Mouse (Mus musculus) limb, embryonic 12.5 days (tissue): ENCODE measurements around the gene Tenm2. TPM values are rescaled to one million over a fixed set of nuclear protein-coding genes. Genes with fewer than 3 reads are reported as not detected.

Experiments
- ATAC-seq: fragments of 200-750 bp; cut with Nextera tagmentation; 2 replicates; pipeline ENCODE4 v1.8.0; 2017; ENCODE audit warnings: low read depth, moderate TSS enrichment; ENCODE audit not compliant: insufficient number of reproducible peaks, insufficient read depth, low FRiP score, low TSS enrichment
- H3K27ac ChIP-seq: fragments of 300-500 bp; sonication (generic); 2 replicates; pipeline ENCODE4 v1.5.1; 2016; ENCODE audit warnings: mild to moderate bottlenecking, moderate library complexity
- H3K27me3 ChIP-seq: fragments of 300-500 bp; sonication (generic); 2 replicates; pipeline ENCODE4 v1.6.1; 2016; ENCODE audit warnings: mild to moderate bottlenecking, moderate library complexity
- H3K36me3 ChIP-seq: fragments of 300-500 bp; sonication (generic); 2 replicates; pipeline ENCODE4 v1.6.1; 2016; ENCODE audit warnings: mild to moderate bottlenecking, moderate library complexity
- H3K4me1 ChIP-seq: fragments of 300-500 bp; sonication (generic); replicated peaks from 2 replicates; pipeline ENCODE4 v1.6.1; 2016
- H3K4me2 ChIP-seq: fragments of 300-500 bp; sonication (generic); 2 replicates; pipeline ENCODE4 v1.6.1; 2016; ENCODE audit warnings: mild to moderate bottlenecking, moderate library complexity
- H3K4me3 ChIP-seq: fragments of 300-500 bp; sonication (generic); replicated peaks from 2 replicates; pipeline ENCODE4 v1.5.1; 2016; ENCODE audit warnings: mild to moderate bottlenecking
- H3K9ac ChIP-seq: fragments of 300-500 bp; sonication (generic); replicated peaks from 2 replicates; pipeline ENCODE4 v1.6.1; 2016; ENCODE audit warnings: mild to moderate bottlenecking, moderate library complexity
- H3K9me3 ChIP-seq: fragments of 300-500 bp; sonication (generic); 2 replicates; pipeline ENCODE4 v1.6.1; 2016; ENCODE audit warnings: mild to moderate bottlenecking, moderate library complexity
- WGBS: fragments of 180-500 bp; shearing (Covaris S2); methylation state at CpG from one replicate; pipeline ENCODE4 v1.1.7; 2016; 5-methylcytosine and 5-hydroxymethylcytosine counted together
- polyA plus RNA-seq: library from polyadenylated mRNA; unstranded; fragments of >200 nt; fragmentation: Nextera tagmentation; extraction: Ambion mirVana; gene quantifications from 2 replicates; pipeline ENCODE4 v1.2.1, GENCODE M21; 2016

Gene Tenm2
- polyA plus RNA-seq, 1 experiment from 2014 or later, result 0.94 TPM

DNA sequence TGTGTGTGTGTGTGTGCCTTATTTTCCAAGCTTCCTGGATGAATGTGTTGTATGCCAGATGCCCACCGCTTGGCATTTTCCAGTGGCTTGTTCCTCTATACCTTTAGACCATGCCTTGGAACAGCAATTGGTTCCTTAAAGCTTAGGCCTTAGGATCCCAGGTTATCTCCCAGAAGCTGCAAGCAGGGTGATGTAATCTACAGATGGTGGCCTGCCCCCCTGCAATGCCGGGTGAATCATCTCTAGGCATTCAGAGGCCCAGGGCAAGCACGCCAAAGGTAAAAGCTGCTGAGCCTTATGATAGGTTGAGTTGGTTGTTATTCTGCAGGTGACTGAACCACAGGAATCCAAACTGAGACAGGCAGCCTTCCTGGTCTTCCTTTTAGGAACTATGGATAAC, 1253.0 kb downstream of the Tenm2 start:
- H3K9ac ChIP-seq, result no peak overlapping the region
- H3K36me3 ChIP-seq, result no peaks in the 10 kb centered on the region
- H3K27me3 ChIP-seq, result peaks cover 76% of the 10 kb centered on the region
- no peak overlapping the region for H3K4me3 ChIP-seq
- ATAC-seq, result no peak
- peaks cover 22% of the 10 kb centered on the region for H3K4me1 ChIP-seq
- no peak overlapping the region for H3K4me2 ChIP-seq
- no peak overlapping the region for H3K27ac ChIP-seq
- no peaks in the 10 kb centered on the region for H3K9me3 ChIP-seq
- 76% methylated on average over 3 of the region's 3 CpGs for WGBS

DNA sequence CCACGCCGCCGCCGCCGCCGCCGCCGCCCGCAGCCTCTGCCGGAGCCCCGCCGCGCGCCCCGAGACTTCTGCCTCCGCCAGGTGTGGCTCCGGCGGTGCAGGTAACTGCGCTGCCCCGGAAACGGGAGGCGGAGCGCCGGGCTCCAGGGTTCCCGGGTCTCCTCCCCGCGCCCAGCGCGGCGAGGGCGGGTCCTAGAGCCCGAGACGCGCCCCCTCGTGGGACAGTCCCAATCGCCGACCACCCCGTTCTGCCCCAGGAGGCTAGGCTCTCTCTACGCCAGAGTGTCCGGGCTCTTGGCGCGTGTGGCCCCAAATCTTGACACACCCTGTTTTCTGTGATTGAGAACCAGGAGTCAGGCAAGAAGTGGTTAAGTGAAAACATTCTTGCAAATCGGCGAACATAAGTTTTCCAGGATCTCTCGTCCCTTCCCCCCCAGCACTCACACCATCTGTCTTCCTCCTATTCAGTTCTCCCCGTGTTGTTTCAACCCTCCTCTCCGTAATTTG, 1255.3 kb downstream of the Tenm2 start, which contains the start of gene Wwc1:
Gene Wwc1 (minus strand): TSS at position 117 of the 507 bp plus-strand sequence.
- Histone ChIP-seq H3K4me2 (peak within 1 kb of the TSS; percentile 97), H3K27ac (no peak within 1 kb of the TSS), H3K9me3 (no peaks in the 10 kb centered on the region), H3K36me3 (no peaks in the 10 kb centered on the region), H3K27me3 (peaks cover 70% of the 10 kb centered on the region), H3K9ac (peak within 1 kb of the TSS; percentile 78), H3K4me3 (peak within 1 kb of the TSS; percentile 75), H3K4me1 (peaks cover 13% of the 10 kb centered on the region)
- under 1% methylated on average over 47 of the region's 47 CpGs for WGBS
- peak; percentile 64; the same call in 1 of the 2 replicates for ATAC-seq

DNA sequence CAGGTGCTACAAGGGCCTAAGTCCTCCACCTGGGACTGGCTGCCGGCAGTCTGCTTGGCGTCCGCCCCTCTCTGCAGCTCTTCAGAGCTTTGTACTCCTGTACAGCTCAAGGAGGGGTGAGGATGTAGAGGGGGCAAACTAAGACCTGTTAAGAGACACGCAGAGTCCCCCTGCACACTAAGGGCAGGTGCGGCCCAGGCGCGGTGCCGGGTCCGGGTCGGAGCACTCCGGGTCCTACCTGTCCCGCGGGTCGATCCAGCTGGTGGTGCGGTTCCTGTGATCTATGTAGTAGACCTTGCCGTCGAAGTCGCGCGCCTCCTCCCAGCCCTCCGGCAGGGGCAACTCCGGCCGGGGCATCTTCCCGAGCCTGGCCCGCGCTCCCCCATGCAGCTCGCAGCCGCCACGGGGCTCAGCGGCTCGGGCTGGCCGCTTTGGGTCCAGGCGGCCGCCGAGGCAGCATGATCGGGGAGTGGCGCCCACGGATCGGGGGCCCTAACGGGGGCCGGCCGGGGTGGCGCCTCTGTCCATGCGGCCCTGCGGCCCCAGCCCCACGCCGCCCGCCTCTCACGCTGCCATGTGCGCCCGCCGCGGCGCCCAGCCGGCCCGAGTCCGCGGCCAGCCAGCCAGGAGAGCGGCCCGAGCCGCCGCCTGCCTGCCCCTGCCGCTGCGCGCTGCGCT, 1255.9 kb downstream of the Tenm2 start:
- peak; percentile 44 for ATAC-seq
- peak overlapping the region; percentile 97 for H3K4me2 ChIP-seq
- H3K9ac ChIP-seq, result peak overlapping the region; percentile 78
- no peaks in the 10 kb centered on the region for H3K36me3 ChIP-seq
- peak overlapping the region; percentile 75 for H3K4me3 ChIP-seq
- peaks cover 13% of the 10 kb centered on the region for H3K4me1 ChIP-seq
- under 1% methylated on average over 46 of the region's 66 CpGs for WGBS
- H3K9me3 ChIP-seq, result no peaks in the 10 kb centered on the region
- peaks cover 65% of the 10 kb centered on the region for H3K27me3 ChIP-seq
- H3K27ac ChIP-seq, result no peak overlapping the region

DNA sequence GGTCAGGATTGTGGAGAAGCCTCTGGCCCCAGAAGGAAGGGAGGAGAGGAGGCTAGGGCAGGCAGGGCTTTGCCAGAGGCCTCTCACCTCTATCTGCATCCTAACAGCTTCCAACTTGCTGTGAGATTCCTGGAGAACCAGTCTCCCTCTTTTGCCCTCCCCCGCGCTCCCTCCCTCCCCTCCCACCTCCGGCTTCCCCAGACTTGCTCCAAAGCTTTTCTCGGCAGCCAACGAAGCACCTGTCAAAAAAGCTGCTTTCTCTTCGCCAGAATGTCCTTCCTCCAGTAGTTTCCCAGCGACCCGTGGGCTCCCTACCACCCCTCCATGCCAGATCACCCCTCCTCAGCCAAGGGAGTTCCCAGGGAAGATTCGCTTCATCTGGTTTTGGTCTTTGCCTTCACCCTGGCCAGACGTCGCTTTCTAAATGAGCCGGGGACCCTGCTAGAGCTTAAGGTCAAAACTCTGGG, 1256.5 kb downstream of the Tenm2 start:
- Histone ChIP-seq H3K4me3 (peak overlapping the region; percentile 75), H3K27me3 (peaks cover 60% of the 10 kb centered on the region), H3K27ac (no peak overlapping the region), H3K36me3 (no peaks in the 10 kb centered on the region), H3K9ac (peak overlapping the region; percentile 78; the same call in 1 of the 2 replicates), H3K4me1 (peaks cover 13% of the 10 kb centered on the region), H3K4me2 (peak overlapping the region; percentile 97), H3K9me3 (no peaks in the 10 kb centered on the region)
- no peak for ATAC-seq
- 2% methylated on average over 12 of the region's 12 CpGs for WGBS

DNA sequence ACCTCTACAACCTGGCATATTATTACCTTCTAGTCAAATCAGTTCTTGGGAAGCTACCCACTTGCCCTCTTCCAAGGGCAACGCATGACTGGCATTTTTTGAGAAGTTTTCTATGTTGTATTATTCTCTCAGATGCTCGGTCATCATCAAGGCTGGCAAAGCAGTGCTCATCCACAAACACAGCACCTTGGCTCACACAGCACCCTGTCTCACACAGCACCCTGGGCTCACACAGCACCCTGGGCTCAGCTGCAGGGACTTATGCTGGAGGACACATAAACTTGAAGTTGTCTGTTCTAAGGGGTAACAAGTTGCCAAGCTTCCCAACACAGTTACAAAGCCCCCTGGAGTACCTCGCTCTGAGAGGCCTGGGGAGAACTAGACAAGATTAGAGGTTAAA, 1258.0 kb downstream of the Tenm2 start:
- no peaks in the 10 kb centered on the region for H3K36me3 ChIP-seq
- WGBS, result 83% methylated on average over 3 of the region's 3 CpGs
- no peak overlapping the region for H3K4me3 ChIP-seq
- H3K9me3 ChIP-seq, result no peaks in the 10 kb centered on the region
- H3K27me3 ChIP-seq, result peaks cover 57% of the 10 kb centered on the region
- ATAC-seq, result no peak
- no peak overlapping the region for H3K4me2 ChIP-seq
- no peak overlapping the region for H3K27ac ChIP-seq
- H3K4me1 ChIP-seq, result peaks cover 13% of the 10 kb centered on the region
- H3K9ac ChIP-seq, result no peak overlapping the region

DNA sequence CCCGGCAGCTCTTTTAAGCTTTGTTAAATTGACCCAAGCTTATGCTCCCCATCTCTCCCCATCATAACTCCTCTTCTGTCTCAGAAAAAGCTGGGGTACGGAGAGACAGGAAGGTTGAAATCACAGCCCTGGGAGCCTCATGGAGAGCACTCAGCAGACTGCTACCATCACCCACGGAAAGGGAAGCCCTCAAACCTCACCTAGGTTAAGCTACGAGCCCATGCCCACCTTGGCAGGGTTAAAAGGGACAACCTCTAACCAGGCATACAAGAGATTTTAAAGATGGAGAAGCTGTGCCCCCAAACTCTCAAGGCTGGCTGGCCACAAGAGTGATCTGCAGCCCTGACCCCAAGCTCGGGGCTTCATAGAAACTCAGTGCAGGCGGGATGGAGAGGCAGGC, 1258.7 kb downstream of the Tenm2 start:
- no peak overlapping the region for H3K4me3 ChIP-seq
- H3K9me3 ChIP-seq, result no peaks in the 10 kb centered on the region
- peaks cover 54% of the 10 kb centered on the region for H3K27me3 ChIP-seq
- no peak for ATAC-seq
- no peak overlapping the region for H3K9ac ChIP-seq
- H3K4me2 ChIP-seq, result no peak overlapping the region
- H3K36me3 ChIP-seq, result no peaks in the 10 kb centered on the region
- WGBS, result 63% methylated on average over 6 of the region's 6 CpGs
- peaks cover 13% of the 10 kb centered on the region for H3K4me1 ChIP-seq
- no peak overlapping the region for H3K27ac ChIP-seq

DNA sequence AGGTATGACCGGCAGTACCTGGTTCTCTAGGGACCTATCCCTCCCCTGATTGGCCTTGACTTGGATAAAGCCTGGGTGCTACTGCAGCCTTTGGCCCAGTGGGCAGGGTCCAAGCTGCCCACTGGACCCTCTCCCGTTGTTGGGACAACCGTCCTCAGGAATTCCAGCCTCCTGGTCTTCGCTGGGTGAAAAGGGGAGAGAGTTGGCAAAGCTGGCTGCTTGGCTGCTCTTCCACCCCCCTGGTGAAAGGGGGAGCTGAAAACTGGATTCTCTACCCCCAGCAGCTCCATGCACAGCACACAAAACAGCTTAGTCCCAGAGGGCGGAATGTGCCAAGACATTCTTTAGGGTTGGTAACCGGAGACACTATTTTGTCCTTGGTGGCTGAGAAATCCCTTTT, 1259.3 kb downstream of the Tenm2 start:
- Histone ChIP-seq H3K4me1 (peaks cover 13% of the 10 kb centered on the region), H3K4me2 (no peak overlapping the region), H3K4me3 (no peak overlapping the region), H3K9ac (no peak overlapping the region), H3K27me3 (peaks cover 49% of the 10 kb centered on the region), H3K36me3 (no peaks in the 10 kb centered on the region), H3K9me3 (no peaks in the 10 kb centered on the region), H3K27ac (no peak overlapping the region)
- ATAC-seq, result no peak
- WGBS, result 70% methylated on average over 6 of the region's 6 CpGs

DNA sequence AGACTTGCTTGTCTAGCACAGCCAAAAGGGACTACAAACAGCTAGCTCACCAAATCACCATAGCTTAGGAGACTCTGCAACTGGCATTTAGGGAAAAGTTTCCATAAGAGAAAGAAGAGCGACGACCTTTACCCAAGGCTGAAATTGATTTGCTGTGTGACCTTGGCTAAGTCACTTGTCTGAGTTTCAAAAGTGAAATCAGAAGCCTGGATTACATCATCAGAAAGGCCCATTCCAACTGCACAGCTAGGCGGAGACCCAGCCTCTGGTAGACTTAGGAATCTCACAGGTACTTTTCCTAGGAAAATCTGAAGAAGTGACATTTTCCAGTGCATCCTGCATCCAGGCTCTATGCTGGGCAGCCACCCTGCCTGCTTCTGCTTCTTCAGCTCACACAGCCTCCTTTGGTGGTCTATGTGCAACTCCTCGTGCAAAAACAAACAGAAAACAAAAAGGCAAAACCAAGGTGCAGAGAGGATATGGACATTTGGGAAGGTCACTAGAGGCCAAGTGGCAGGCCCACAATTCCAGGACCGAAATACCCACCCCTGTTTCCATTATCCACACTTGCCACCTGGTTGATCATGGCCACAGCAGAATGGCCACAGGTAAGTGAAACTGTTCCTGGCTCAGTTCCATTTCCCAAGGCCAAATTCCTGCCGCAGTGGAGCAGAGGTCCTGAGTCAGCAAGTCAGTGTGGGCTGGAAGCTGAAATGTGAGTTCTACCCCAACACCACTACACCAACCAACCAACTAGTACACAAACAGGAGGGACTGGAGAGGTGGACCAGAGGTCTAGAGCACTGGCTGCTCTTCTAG, 1260.9 kb downstream of the Tenm2 start:
- 84% methylated on average over 6 of the region's 6 CpGs for WGBS
- no peak for ATAC-seq
- Histone ChIP-seq H3K9me3 (no peaks in the 10 kb centered on the region), H3K27ac (no peak overlapping the region), H3K4me1 (peaks cover 9% of the 10 kb centered on the region), H3K4me2 (no peak overlapping the region), H3K27me3 (peaks cover 35% of the 10 kb centered on the region), H3K4me3 (no peak overlapping the region), H3K9ac (no peak overlapping the region), H3K36me3 (no peaks in the 10 kb centered on the region)

DNA sequence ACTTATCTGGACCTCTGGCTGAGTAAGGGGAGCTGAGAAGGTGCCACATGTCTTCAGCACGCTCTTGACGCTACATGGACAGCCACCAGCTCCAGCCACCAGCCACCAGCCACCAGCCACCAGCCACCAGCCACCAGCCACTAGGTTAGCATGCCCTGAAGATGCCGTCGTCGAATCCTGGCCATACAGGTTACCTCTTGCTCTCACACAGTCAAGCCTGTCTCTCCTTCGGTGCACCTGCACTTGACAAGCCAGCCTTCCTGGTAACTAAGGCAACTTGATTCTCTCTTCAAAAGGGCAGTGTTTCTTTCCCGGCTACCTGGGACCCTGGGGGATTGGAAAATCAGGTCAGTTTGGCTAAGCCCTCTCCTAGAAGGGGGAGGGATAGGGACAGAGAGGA, 1262.6 kb downstream of the Tenm2 start:
- Histone ChIP-seq H3K4me1 (no peaks in the 10 kb centered on the region), H3K4me3 (no peak overlapping the region), H3K9me3 (no peaks in the 10 kb centered on the region), H3K27ac (no peak overlapping the region), H3K4me2 (no peak overlapping the region), H3K9ac (no peak overlapping the region), H3K27me3 (peaks cover 18% of the 10 kb centered on the region), H3K36me3 (no peaks in the 10 kb centered on the region)
- ATAC-seq, result no peak
- WGBS, result 52% methylated on average over 7 of the region's 7 CpGs

DNA sequence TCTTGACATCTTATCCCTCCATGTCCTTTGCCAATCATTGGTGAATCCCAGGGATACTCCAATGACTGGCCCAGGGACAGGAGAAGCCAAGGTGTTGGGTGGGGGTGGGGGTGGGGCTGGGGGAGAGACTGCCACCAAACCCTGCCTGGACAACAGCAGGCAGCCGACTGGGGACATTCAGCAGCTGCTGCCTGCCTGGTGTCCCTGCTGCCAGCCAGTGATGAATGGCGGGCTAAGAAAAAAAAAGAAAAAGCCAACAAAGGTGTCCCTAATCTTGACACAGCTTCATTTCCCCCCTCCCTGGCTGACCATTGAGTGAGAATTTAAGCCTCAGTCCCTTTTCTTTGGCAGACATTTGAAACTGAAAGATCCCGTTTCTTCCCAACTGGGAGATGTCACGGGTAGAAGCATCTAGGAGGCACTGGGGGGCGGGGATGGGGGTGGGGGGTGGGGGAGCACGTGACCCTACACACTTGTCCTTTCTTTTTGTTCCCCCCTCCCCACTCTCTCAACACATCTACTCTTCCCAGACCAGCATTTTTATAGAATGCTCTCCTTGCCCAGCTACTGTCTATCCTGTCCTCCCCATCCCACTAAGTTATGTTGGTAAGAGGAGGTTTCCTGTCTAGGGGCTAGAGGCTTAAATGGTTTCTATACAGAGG, 1263.4 kb downstream of the Tenm2 start:
- Histone ChIP-seq H3K27ac (no peak overlapping the region), H3K4me1 (no peaks in the 10 kb centered on the region), H3K27me3 (peaks cover 13% of the 10 kb centered on the region), H3K4me2 (no peak overlapping the region), H3K9ac (no peak overlapping the region), H3K4me3 (no peak overlapping the region), H3K9me3 (no peaks in the 10 kb centered on the region), H3K36me3 (no peaks in the 10 kb centered on the region)
- 24% methylated on average over 6 of the region's 6 CpGs for WGBS
- no peak for ATAC-seq
